Mouse (Mus musculus) liver, embryonic 14.5 days (tissue): Measurements from ENCODE around the gene Ypel4.

Source experiments
- CTCF ChIP-seq: IDR thresholded peaks from 2 replicates; pipeline ENCODE4 v1.5.1; 2016; ENCODE audit warnings: antibody characterized with exemption, low read depth, control low read depth
- EP300 ChIP-seq: IDR thresholded peaks from 2 replicates; pipeline ENCODE4 v1.6.1; 2016; ENCODE audit warnings: antibody characterized with exemption, low read depth

DNA sequence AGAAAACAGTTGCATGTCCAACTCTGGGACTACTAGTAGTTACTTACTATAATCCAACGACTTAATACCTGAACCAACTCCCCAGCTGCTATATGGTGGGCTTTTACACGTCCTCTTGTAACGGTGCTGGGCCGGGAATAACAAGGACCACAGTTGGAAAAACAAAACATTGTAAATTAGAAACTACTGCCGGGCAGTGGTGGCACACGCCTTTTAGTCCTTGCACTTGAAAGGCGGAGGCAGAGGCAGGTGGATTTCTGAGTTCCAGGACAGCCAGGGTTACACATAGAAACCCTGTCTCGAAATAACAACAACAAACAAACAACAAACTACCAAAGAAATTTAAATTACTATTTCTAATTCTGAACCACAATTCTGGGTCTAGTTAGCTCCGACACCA is 7.1 kb upstream of the Ypel4 start:
- no peak for TF ChIP-seq CTCF
- TF ChIP-seq EP300, result no peak
